Mouse (Mus musculus): Measurements from ENCODE around the gene Mbtps2.

The Mbtps2 gene

GRCm38 (mm10) chrX:157598186-157598996 lies at the start of gene Mbtps2:
Mbtps2 (minus strand) TSS chrX:157598715.
- peak; percentile 10 to 21 for DNase-seq (ENCODE audit: low spot score in 2 of 2)

GRCm38 (mm10) chrX:157646399-157646798 lies 47.9 kb upstream of the Mbtps2 start:
- no peak for DNase-seq (ENCODE audit: low spot score in 2 of 2)

- DNase-seq (ENCODE audit: low spot score in 2 of 2): no peak
These were observed 46.2 kb upstream of the Mbtps2 start for GRCm38 (mm10) chrX:157644700-157645099.

- DNase-seq (ENCODE audit: low spot score in 2 of 2): peak; percentile 1 to 12
These were observed 45.8 kb upstream of the Mbtps2 start for GRCm38 (mm10) chrX:157644300-157644699.

GRCm38 (mm10) chrX:157642856-157643255 lies 44.3 kb upstream of the Mbtps2 start:
- no peak for DNase-seq (ENCODE audit: low spot score in 2 of 2)

GRCm38 (mm10) chrX:157637253-157637652 lies 38.7 kb upstream of the Mbtps2 start:
- DNase-seq (ENCODE audit: low spot score in 2 of 2): no peak

GRCm38 (mm10) chrX:157633676-157634414 lies 35.3 kb upstream of the Mbtps2 start:
- no peak for DNase-seq (ENCODE audit: low spot score in 2 of 2)

- no peak for DNase-seq (ENCODE audit: low spot score in 2 of 2)
These were observed 31.8 kb upstream of the Mbtps2 start for GRCm38 (mm10) chrX:157630341-157630740.

GRCm38 (mm10) chrX:157612894-157613293 lies 14.4 kb upstream of the Mbtps2 start:
- DNase-seq (ENCODE audit: low spot score in 2 of 2): peak in 1 of 2 experiments; percentile 9

- peak in 1 of 2 experiments; percentile 12 for DNase-seq (ENCODE audit: low spot score in 2 of 2)
These were observed 2.9 kb upstream of the Mbtps2 start for GRCm38 (mm10) chrX:157601450-157601849.

- DNase-seq (ENCODE audit: low spot score in 2 of 2): peak in 1 of 2 experiments; percentile 3
These were observed 830 bp downstream of the Mbtps2 start for GRCm38 (mm10) chrX:157597585-157598185.

- DNase-seq (ENCODE audit: low spot score in 2 of 2): no peak
These were observed 1.7 kb downstream of the Mbtps2 start for GRCm38 (mm10) chrX:157596802-157597201.

- DNase-seq (ENCODE audit: low spot score in 2 of 2): no peak
These were observed 2.6 kb downstream of the Mbtps2 start for GRCm38 (mm10) chrX:157595927-157596326.

- DNase-seq (ENCODE audit: low spot score in 2 of 2): no peak
These were observed 3.9 kb downstream of the Mbtps2 start for GRCm38 (mm10) chrX:157594606-157595005.

- DNase-seq (ENCODE audit: low spot score in 2 of 2): no peak
These were observed 11.5 kb downstream of the Mbtps2 start for GRCm38 (mm10) chrX:157587001-157587400.

- no peak for DNase-seq (ENCODE audit: low spot score in 2 of 2)
These were observed 12.1 kb downstream of the Mbtps2 start for GRCm38 (mm10) chrX:157586397-157586796.

GRCm38 (mm10) chrX:157579108-157579614 lies 19.4 kb downstream of the Mbtps2 start:
- DNase-seq (ENCODE audit: low spot score in 2 of 2): no peak

GRCm38 (mm10) chrX:157574683-157575082 lies 23.8 kb downstream of the Mbtps2 start:
- DNase-seq (ENCODE audit: low spot score in 2 of 2): no peak

- DNase-seq (ENCODE audit: low spot score in 2 of 2): no peak
These were observed 29.7 kb downstream of the Mbtps2 start, which contains the start of gene Yy2 for GRCm38 (mm10) chrX:157568840-157569239. Yy2 (minus strand) TSS chrX:157568985.

GRCm38 (mm10) chrX:157563794-157564193 lies 34.7 kb downstream of the Mbtps2 start:
- DNase-seq (ENCODE audit: low spot score in 2 of 2): no peak

GRCm38 (mm10) chrX:157547082-157547481 lies 51.4 kb downstream of the Mbtps2 start:
- no peak for DNase-seq (ENCODE audit: low spot score in 2 of 2)

- DNase-seq (ENCODE audit: low spot score in 2 of 2): no peak
These were observed 92.1 kb downstream of the Mbtps2 start for GRCm38 (mm10) chrX:157506400-157506799.

Measured in right cerebral cortex, postnatal 36 days (tissue).